Mouse (Mus musculus) layer of hippocampus, postnatal 10 days (tissue): ENCODE results near the gene Nol9. TPM values are rescaled to one million over a fixed set of nuclear protein-coding genes. Genes with fewer than 3 reads are reported as not detected.

Source experiments
- DNase-seq, 2 experiments: peaks; one replicate each; pipeline ENCODE4 v3.0.0; 2021; ENCODE audit warnings: low spot score in 2 of 2
- long read RNA-seq: library from polyadenylated mRNA; stranded (forward); transcript quantifications from one replicate; pipeline ENCODE4 v2.0.0, GENCODE M21; 2023
- total RNA-seq, 2 experiments: library from RNA; stranded (reverse); gene quantifications; 2 replicates each; pipeline ENCODE4 v1.2.3; 2021

Gene Nol9
- total RNA-seq: 10 to 100 TPM; 27.3 to 31.6 TPM
- long read RNA-seq, transcript Nol9-201 (12 exons, 3,722 nt): major isoform, 17 of 29 reads
- long read RNA-seq, partial matches to known transcripts: 1 of 29 reads
- long read RNA-seq, other reads (novel, unspliced or antisense): 10 of 29 reads

DNA sequence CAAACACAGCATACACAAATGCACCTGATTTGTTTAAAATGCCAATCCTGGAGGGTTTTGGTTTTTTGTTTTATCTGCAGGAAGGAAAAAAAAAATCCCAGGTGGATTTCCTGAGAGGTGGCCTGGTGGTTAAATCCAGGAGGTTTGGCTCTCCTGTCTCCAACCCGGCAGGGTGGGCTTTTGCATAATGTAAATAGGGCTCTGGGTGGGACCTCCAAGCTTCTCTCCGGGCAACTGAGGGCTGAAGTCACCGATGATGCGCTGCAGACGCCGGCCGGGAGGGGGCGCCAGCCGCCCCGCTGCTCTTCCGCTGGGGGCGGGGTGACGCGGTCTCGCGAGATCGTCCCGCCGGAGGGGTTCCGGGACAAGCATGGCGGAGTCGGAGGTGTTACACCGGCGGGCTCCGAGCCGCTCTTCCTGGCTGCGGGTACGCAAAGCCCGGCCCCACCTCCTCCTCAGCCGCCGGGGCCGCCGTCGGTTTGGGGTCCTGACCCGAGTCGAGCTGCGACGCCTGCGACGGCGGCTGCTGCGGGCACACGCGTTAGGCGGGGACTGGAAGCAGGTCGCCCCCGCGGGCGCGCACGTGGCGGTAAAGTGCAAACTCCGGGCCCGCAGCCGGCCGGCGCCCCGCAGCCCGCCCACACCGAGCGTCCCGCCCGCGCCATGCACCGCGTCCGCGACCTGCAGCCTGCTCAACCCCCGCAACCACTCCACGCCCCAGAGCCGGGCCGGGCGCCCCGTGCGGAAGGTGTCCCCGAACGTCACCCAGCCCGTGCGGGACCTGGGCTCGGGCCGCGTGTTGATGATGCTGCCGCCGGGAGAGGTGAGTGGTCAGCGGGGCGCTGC is at the start of gene Nol9:
Gene Nol9 (plus strand): TSS at position 337 of the 846 bp plus-strand sequence.
- DNase-seq: peak; percentile 95 to 96

DNA sequence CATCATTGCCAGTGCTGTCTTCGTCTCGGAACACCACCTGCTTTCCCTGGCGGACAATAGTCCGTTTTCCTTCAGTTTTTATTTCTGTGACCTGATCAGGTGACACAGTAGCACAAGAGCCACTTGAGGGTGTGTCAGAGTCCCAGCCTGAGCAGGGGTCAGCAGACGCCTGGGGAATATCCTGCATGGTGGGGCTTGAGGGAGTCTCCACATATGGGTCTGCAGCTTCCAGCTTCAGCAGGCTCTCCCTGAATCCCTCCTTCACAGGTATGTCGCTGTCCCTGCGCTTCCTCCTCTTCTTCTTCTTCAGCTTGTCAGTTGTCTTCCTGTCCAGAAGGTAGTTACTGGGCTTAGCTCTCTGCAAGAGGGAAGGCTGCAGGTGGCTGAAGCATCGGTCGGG is 47.0 kb upstream of the Nol9 start:
- DNase-seq: no peak

GRCm38 (mm10) chr4:151993035-151993434 is 46.1 kb upstream of the Nol9 start:
- DNase-seq: no peak

DNA sequence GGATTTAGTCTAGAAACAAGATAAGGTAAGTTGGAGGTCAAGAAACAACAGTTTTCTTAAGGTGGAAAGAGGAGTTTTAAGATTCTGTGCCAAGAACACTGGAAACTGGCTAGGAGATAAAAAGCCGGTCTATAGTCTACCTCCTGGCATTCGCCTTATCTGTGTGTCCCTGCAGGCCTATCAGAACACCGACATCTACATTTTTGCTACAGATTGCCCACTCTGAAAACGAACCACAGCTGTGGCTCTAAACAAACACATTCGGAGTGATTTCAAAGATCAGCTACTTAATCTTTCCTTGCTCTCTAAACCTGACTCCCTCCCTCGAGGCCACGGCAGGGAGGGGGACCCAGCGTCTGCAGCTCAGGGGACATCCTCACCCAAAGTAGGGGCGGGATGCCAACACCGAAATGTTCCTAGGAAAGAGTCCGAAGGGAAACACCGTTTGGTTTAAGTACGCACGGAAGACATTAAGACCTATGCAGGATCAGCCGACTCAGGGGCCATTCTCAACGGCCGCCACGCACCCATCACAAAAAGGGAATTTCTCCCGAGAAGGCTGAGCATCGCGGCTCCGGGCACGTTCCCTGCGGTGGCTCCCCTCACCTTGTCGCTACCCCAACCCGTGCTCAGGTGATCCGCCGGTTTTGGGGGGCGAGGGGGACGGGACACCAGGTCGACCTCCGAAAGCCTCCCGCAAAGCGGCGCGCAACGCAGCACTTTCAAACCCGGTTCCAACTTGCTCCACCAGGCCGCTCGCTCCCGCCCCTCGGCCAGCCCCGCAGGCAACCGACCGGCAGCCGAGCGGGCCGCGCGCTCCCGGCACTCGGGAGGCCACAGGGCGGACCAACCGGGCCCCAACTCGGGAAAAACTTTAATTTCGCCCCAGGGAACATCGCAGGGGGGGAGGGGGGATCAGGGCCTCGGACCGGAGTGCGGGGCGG is 44.6 kb upstream of the Nol9 start:
- peak in 1 of 2 experiments; percentile 50 for DNase-seq

DNA sequence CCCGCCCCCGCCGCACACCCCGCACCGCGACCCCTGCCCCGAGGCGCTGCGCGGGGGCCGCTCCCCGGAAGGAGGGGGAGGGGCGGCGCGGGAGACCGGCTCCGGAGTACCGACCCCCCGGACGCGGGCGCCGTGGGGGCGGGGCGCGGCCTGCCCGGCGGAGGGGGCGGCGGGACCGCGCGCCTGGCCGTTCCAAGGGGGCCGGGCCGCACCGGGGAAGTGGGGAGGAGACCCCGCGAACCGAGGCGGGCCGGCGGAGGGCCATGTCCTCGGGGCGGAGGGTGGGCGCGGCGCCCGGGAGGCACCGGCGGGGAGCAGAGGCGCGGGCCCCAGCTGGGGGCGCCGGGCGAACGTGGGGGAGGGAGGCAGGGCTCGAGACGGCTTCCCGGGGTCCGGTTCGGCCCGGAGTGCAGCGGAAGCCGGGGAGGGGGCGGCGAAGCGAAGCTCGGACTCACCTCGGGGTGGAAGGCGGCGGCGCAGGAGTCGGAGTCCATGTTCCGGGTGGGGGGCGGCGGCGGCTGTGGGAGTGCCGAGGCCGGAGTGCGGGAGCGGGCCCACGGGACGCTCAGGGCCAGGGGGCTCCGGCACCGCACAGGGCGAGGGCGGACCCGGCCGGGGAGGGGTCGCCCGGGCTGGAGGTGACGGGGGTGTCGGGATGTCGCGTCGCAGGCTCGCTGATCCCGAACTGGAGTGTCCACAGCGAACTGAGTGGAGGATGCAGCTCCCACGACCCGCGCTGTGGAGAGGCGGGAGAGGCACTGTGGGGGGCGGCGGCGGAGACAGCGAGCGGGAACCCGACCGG is 43.5 kb upstream of the Nol9 start:
- DNase-seq: no peak

DNA sequence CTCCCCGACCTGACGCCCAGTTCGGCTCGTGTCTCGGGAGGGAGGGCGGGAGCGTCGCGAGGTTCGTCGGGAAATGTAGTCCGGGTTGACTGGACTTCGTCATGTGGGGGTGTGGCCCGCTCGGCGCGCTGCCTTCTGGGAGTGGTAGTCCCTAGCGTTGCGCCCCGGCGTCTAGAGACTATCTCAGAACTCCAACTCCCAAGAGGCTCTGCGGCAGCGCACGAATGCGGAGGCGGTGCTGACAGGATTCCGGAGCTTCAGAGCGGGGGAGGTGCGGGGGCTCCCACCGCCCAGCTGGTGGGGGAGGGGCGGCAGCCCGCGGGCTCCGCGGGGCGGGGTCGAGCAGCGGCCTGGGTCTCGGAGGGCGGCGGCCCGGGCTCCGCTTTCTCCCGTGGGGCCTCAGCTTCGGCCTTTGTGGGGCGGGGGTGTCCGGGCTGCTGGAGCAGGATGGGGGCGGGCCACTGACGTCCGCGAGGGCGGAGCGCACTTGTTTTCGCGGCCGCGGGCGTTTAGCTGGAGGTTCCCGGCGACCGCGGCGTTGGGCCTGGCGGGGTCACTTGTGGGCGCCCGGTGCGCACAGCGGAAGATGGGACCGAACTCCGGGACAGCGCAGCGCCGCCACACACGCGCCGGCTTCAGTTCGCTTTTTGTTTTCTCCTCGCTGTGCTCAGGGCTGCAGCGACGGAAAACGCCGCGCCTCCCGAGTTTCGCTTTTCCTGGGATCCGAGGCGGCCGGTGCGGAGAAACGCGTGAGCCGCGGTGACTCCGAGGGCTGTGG is 42.8 kb upstream of the Nol9 start, which contains the start of gene Phf13:
Gene Phf13 (minus strand): TSS at position 86 of the 778 bp plus-strand sequence.
- DNase-seq: peak; percentile 98

GRCm38 (mm10) chr4:151996951-151997222 is 42.2 kb upstream of the Nol9 start:
- no peak for DNase-seq

GRCm38 (mm10) chr4:151997701-151998100 is 41.4 kb upstream of the Nol9 start:
- no peak for DNase-seq

DNA sequence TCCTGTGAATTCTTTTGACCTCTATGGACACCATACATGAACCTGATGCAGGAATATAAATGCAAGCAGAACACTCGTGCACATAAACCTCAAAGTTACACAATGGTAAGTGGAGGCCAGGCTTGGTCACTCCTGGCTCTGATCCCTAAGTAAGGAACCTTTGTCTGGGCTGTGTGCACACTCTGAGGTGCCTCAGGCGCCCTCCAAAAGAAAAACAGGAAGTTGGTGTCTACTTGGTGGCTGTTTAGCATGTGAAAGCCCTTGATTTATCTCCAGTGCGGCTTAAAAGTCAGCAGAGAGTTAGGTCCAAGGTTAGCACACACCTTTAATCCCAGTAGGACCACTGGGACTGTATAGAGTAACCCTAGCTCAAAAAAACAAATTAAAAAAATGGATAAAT is 39.6 kb upstream of the Nol9 start:
- no peak for DNase-seq

DNA sequence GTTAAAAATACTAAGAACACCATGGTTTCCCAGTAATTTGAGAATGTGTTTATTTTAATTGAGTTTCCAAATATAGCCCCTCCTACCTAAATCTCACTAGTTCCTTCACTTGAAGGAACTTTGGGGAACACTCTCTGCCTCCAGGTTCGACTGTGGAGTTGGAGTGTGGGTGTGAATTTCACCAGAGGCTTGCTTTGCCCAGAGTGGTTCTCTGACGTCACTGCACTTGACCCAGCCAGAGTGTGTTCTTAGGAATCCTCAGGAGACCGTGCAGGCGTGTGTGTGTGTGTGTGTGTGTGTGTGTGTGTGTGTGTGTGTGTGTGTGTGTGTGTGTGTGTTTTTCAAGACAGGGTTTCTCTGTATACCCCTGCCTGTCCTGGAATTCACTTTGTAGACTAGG is 38.2 kb upstream of the Nol9 start:
- DNase-seq: no peak

DNA sequence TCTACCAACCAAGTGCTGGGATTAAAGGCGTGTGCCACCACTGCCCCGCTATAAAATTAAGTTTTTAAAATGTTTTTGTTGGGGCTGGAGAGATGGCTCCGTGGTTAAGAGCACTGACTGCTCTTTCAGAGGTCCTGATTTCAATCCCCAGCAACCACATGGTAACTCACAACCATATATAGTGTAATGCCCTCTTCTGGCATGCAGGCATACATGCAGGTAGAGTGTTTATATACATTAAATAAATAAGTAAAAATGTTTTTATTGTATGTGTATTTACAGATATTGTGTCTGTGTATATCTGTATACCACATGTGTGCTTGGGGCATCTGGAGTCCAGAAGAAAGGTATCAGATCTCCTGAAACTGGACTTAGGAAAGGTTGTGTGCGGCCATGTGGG is 37.8 kb upstream of the Nol9 start:
- no peak for DNase-seq

GRCm38 (mm10) chr4:152002063-152002462 is 37.1 kb upstream of the Nol9 start:
- no peak for DNase-seq

DNA sequence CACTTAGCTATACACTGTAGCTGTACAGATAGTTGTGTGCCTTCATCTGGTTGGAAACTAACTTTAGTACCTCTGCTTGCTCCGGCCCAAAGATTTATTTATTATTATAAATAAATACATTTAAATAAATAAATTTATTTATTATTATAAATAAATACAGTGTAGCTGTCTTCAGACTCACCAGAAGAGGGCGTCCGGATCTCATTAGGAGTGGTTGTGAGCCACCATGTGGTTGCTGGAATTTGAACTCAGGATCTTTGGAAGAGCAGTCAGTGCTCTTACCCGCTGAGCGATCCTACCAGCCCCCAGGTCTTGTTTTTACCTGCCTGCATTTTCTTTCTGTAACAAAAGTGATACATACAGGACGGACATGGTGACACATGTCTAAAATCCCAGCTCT is 33.0 kb upstream of the Nol9 start:
- no peak for DNase-seq

GRCm38 (mm10) chr4:152006812-152007211 is 32.3 kb upstream of the Nol9 start:
- DNase-seq: no peak

DNA sequence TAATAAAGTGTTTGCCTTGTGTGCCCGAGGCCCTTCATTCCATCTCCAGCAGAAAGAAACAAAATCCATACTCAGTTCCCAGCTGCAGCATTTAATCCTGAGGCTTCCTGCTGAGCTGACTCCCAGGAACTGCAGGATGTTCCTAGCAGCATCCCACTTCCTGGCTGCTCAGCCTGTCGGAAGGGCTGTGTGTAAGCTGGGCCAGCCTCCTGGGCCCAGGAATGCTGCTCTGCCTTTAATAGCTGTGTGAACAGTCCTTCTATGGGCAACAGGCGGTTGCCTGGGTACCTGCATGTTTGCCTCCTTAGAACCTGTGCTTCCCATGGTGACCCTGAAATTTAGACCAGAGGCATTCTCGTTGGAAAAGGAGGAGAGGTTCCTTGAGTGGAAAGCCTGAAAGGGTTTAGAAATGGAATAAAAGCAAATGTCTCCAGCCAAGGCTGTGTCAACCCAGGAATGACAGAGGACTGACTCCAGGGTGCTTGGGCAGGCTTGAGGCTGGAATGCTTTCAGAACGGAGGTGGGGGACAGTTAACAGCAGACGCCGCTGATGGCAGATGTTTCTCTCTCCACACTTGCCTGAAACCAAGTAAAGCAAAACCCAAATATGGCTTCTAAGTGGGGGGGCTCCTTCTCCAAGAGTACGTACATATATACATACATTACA is 31.5 kb upstream of the Nol9 start:
- no peak for DNase-seq

DNA sequence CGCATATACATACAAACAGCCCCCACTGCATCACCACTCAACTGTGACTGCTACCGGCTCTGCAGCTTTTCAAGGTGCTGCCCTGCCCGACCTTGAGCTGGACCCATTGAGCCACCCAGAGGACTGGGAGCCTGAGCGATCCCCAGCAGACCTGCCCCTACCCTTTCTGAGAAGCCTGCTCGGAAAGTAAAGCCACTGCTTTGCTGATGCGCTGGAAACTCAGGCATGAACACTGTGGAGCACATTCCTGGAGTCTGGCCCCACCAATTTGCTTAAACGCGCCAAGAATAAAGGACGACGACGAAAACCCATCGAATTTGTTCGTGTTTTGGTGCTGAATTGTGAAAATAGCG is 31.0 kb upstream of the Nol9 start:
- DNase-seq: no peak

DNA sequence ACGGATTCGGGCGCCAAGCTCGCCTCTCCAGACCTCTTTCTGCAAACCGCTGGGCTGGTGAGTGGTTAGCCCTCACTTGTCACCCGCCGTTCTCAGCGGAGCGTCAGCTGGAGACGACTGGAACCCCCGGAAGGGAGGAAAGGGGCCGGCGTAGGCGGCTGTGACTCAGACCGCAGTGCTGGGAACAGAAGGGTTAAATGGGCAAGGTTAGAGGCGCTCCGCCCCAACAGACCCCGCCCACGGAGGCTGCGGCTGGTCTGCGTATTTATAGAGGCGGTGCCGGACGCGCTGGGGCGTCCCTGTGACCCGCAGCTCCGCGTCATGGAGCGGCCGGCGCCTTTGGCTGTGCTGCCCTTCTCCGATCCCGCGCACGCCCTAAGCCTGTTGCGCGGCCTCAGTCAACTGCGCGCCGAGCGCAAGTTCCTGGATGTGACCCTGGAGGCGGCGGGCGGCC is 30.5 kb upstream of the Nol9 start, which contains the start of gene Klhl21:
Gene Klhl21 (plus strand): TSS at position 182 of the 454 bp plus-strand sequence.
- DNase-seq: peak; percentile 86 to 93

GRCm38 (mm10) chr4:152009076-152010051 is 29.8 kb upstream of the Nol9 start:
- DNase-seq: peak; percentile 74 to 76
